Mouse (Mus musculus) liver (tissue): ENCODE results near the gene Dlgap1.
"Not testable (repeated sequence)": the region's sequence is repeated elsewhere in the genome, so short reads cannot be mapped to it uniquely, and the experiment has no call there.

Experiments
- DNase-seq: peaks from one replicate; pipeline ENCODE4 v3.0.0-alpha.2; 2020; ENCODE audit warnings: mixed read lengths

Dlgap1 gene

GRCm38 (mm10) chr17:70534321-70534720 is 565.4 kb downstream of the Dlgap1 start:
- no peak for DNase-seq

GRCm38 (mm10) chr17:70541816-70542215 is 572.9 kb downstream of the Dlgap1 start:
- DNase-seq = no peak

- no peak for DNase-seq
Measured at GRCm38 (mm10) chr17:70550793-70551192, 581.9 kb downstream of the Dlgap1 start.

GRCm38 (mm10) chr17:70561547-70561946 is 592.7 kb downstream of the Dlgap1 start:
- DNase-seq = no peak

- DNase-seq = no peak
Measured at GRCm38 (mm10) chr17:70570848-70571247, 602.0 kb downstream of the Dlgap1 start.

GRCm38 (mm10) chr17:70583042-70583441 is 614.2 kb downstream of the Dlgap1 start:
- DNase-seq = no peak

- DNase-seq = no peak
Measured at GRCm38 (mm10) chr17:70586735-70587425, 618.0 kb downstream of the Dlgap1 start.

GRCm38 (mm10) chr17:70587975-70588630 is 619.2 kb downstream of the Dlgap1 start:
- not testable (repeated sequence) for DNase-seq

- DNase-seq = no peak
Measured at GRCm38 (mm10) chr17:70588691-70589090, 619.8 kb downstream of the Dlgap1 start.

GRCm38 (mm10) chr17:70589140-70589539 is 620.3 kb downstream of the Dlgap1 start:
- DNase-seq = no peak

GRCm38 (mm10) chr17:70590506-70590905 is 621.6 kb downstream of the Dlgap1 start:
- no peak for DNase-seq

- no peak for DNase-seq
Measured at GRCm38 (mm10) chr17:70594277-70594676, 625.4 kb downstream of the Dlgap1 start.

- DNase-seq = no peak
Measured at GRCm38 (mm10) chr17:70596326-70596725, 627.5 kb downstream of the Dlgap1 start.

- no peak for DNase-seq
Measured at GRCm38 (mm10) chr17:70600462-70600861, 631.6 kb downstream of the Dlgap1 start.

- no peak for DNase-seq
Measured at GRCm38 (mm10) chr17:70602051-70602450, 633.2 kb downstream of the Dlgap1 start.

- DNase-seq = no peak
Measured at GRCm38 (mm10) chr17:70605659-70606058, 636.8 kb downstream of the Dlgap1 start.

GRCm38 (mm10) chr17:70612171-70612570 is 643.3 kb downstream of the Dlgap1 start:
- no peak for DNase-seq

GRCm38 (mm10) chr17:70613897-70614296 is 645.0 kb downstream of the Dlgap1 start:
- DNase-seq = no peak

GRCm38 (mm10) chr17:70614407-70615060 is 645.7 kb downstream of the Dlgap1 start:
- no peak for DNase-seq

- DNase-seq = no peak
Measured at GRCm38 (mm10) chr17:70622493-70622892, 653.6 kb downstream of the Dlgap1 start.

- no peak for DNase-seq
Measured at GRCm38 (mm10) chr17:70626396-70626795, 657.5 kb downstream of the Dlgap1 start.

GRCm38 (mm10) chr17:70626925-70627324 is 658.1 kb downstream of the Dlgap1 start:
- no peak for DNase-seq

GRCm38 (mm10) chr17:70629653-70630378 is 660.9 kb downstream of the Dlgap1 start:
- peak; percentile 5 for DNase-seq
